ENCODE assay signal across 21 mouse cellular contexts in the genomic region with DNA sequence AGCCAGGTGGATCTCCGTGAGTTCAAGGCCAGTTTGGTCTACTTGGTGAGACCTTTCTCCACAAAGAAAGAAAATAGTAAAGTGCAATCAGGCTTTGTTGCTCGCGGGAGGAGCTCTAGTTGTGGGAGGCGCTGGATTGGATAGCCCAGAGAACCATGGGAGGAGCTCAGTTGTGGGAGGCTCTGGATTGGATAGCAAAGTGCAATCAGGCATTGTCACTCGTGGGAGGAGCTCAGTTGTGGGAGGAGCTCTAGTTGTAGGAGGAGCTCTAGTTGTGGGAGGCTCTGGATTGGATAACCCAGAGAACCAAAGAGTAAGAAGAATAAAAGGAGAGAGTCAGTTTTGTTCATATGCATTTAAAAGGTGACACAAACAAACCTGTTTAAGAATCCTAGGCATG. TPM values are rescaled to one million over a fixed set of nuclear protein-coding genes. Genes with fewer than 3 reads are reported as not detected.
DNase-seq lines count a peak whose midpoint lies in the region; ATAC-seq lines count a peak whose summit lies in the region.
"Had no signal": no experiment of that assay in that cellular context is flagged by ENCODE, and none has a peak within 500 bp of the region (broad histone marks: within the 10 kb centered on the region; RNA-seq: fewer than 3 reads in every experiment).

No protein-coding gene starts in this region.

- DNase-seq in testis, postnatal 14 days (ENCODE audit: low spot score), result peak; percentile 62
- no peak for DNase-seq in testis, postnatal 10 days (ENCODE audit: low spot score)
- peak; percentile 95 for DNase-seq in R1 (ENCODE audit: low read depth, low spot score)
- DNase-seq in thymus, adult 18-20 months, result no peak
- no peak for DNase-seq in ovary, postnatal 36 days (ENCODE audit: low spot score)
- DNase-seq: adrenal gland, adult 8-10 months; adrenal gland, postnatal 25 days; cerebellum, adult 18-20 months; cerebellum, adult 9-10 months; cerebellum, postnatal 14 days; gastrocnemius, postnatal 10 days; gastrocnemius, postnatal 36 days; heart, adult 2 months had no signal

- peak; percentile 57; the same call in 1 of the 2 replicates for ATAC-seq in megakaryocyte-erythroid progenitor cell, adult 5-6 weeks (replicated peaks; ENCODE audit: low FRiP score, low TSS enrichment, poor library complexity, severe bottlenecking)
- ATAC-seq: activated CD4-positive, CD25-positive, alpha-beta regulatory T cell, adult 4 months; forebrain, embryonic 13.5 days; forebrain, embryonic 16.5 days; hindbrain, embryonic 16.5 days; inflammation-experienced regulatory T-cells, adult 6 months; intestine, embryonic 16.5 days; Patski had no signal

RNA-seq across cellular contexts. Expression of a gene that starts 30.5 kb away (rescaled TPM):
- 6.9 and 11.3 TPM in 2 replicates for total RNA-seq in megakaryocyte-erythroid progenitor cell, adult 5-6 weeks (2014; fragmentation: Nextera tagmentation)
- 8.4 and 13.1 TPM in 2 replicates for total RNA-seq in megakaryocyte-erythroid progenitor cell, adult 5-6 weeks (2017)

Comparison
In these comparisons a context has a peak if more than half of its experiments do, and no peak if none do; other contexts are left out.
1. DNase-seq: peak in testis, postnatal 14 days (single experiment) and R1 (single experiment); none in testis, postnatal 10 days (single experiment), thymus, adult 18-20 months (0 of 2) and ovary, postnatal 36 days (single experiment).